Mouse (Mus musculus): ENCODE measurements around the gene Gstp3. TPM values are rescaled to one million over a fixed set of nuclear protein-coding genes. Genes with fewer than 3 reads are reported as not detected.
"Not testable (repeated sequence)": the region's sequence is repeated elsewhere in the genome, so short reads cannot be mapped to it uniquely, and the experiment has no call there.

Gstp3 gene
- polyA plus RNA-seq, 1 experiment from 2014 or later = 0.23 TPM

GRCm38 (mm10) chr19:4041500-4041899 is 17.9 kb downstream of the Gstp3 start:
- not testable (repeated sequence) for H3K9me3 ChIP-seq (replicated peaks); H3K36me3 ChIP-seq; DNase-seq (ENCODE audit: low spot score); H3K4me3 ChIP-seq; H3K27me3 ChIP-seq (ENCODE audit: low read depth, poor library complexity, severe bottlenecking); H3K27ac ChIP-seq (replicated peaks)
- 88% methylated on average over 4 of the region's 4 CpGs for WGBS
- H3K4me1 ChIP-seq = peaks cover 19% of the 10 kb centered on the region

- not testable (repeated sequence) for H3K27me3 ChIP-seq (ENCODE audit: low read depth, poor library complexity, severe bottlenecking); H3K9me3 ChIP-seq (replicated peaks); DNase-seq (ENCODE audit: low spot score); H3K4me3 ChIP-seq; H3K27ac ChIP-seq (replicated peaks); H3K36me3 ChIP-seq
- WGBS = 92% methylated on average over 5 of the region's 5 CpGs
- peaks cover 25% of the 10 kb centered on the region for H3K4me1 ChIP-seq
Measured at GRCm38 (mm10) chr19:4040941-4041340, 18.4 kb downstream of the Gstp3 start.

- Histone ChIP-seq H3K9me3 (replicated peaks) (no peaks in the 10 kb centered on the region), H3K36me3 (peaks cover 12% of the 10 kb centered on the region), H3K4me3 (peak within 1 kb of the TSS; percentile 78), H3K27me3 (ENCODE audit: low read depth, poor library complexity, severe bottlenecking) (no peaks in the 10 kb centered on the region), H3K27ac (replicated peaks) (peak within 1 kb of the TSS; percentile 93), H3K4me1 (peaks cover 27% of the 10 kb centered on the region)
- DNase-seq (ENCODE audit: low spot score) = peak; percentile 84
- WGBS = under 1% methylated on average over 26 of the region's 26 CpGs
Measured at GRCm38 (mm10) chr19:4037788-4038232, 21.6 kb downstream of the Gstp3 start, which contains the start of gene Gstp1. TSS of gene Gstp1 (minus strand) at chr19:4037985.

GRCm38 (mm10) chr19:4037154-4037787 is 22.1 kb downstream of the Gstp3 start:
- H3K9me3 ChIP-seq (replicated peaks); H3K27me3 ChIP-seq (ENCODE audit: low read depth, poor library complexity, severe bottlenecking): not testable (repeated sequence)
- Histone ChIP-seq H3K4me3 (peak overlapping the region; percentile 78), H3K36me3 (peaks cover 12% of the 10 kb centered on the region), H3K27ac (replicated peaks) (peak overlapping the region; percentile 93), H3K4me1 (peaks cover 27% of the 10 kb centered on the region)
- WGBS = 27% methylated on average over 7 of the region's 8 CpGs
- peak; percentile 27 for DNase-seq (ENCODE audit: low spot score)

GRCm38 (mm10) chr19:4036327-4037045 is 22.9 kb downstream of the Gstp3 start:
- no peaks in the 10 kb centered on the region for H3K9me3 ChIP-seq (replicated peaks)
- no peaks in the 10 kb centered on the region for H3K27me3 ChIP-seq (ENCODE audit: low read depth, poor library complexity, severe bottlenecking)
- WGBS = 78% methylated on average over 12 of the region's 12 CpGs
- H3K36me3 ChIP-seq = peaks cover 12% of the 10 kb centered on the region
- H3K4me1 ChIP-seq = peaks cover 27% of the 10 kb centered on the region
- no peak overlapping the region for H3K27ac ChIP-seq (replicated peaks)
- DNase-seq (ENCODE audit: low spot score) = no peak
- H3K4me3 ChIP-seq = peak overlapping the region; percentile 23

- peaks cover 12% of the 10 kb centered on the region for H3K36me3 ChIP-seq
- H3K27me3 ChIP-seq (ENCODE audit: low read depth, poor library complexity, severe bottlenecking) = no peaks in the 10 kb centered on the region
- H3K4me1 ChIP-seq = peaks cover 27% of the 10 kb centered on the region
- no peak overlapping the region for H3K27ac ChIP-seq (replicated peaks)
- WGBS = 63% methylated on average over 5 of the region's 5 CpGs
- DNase-seq (ENCODE audit: low spot score) = no peak
- no peak overlapping the region for H3K4me3 ChIP-seq
- no peaks in the 10 kb centered on the region for H3K9me3 ChIP-seq (replicated peaks)
Measured at GRCm38 (mm10) chr19:4033742-4034141, 25.6 kb downstream of the Gstp3 start.

- no peak for DNase-seq (ENCODE audit: low spot score)
- Histone ChIP-seq H3K4me1 (peaks cover 25% of the 10 kb centered on the region), H3K4me3 (no peak overlapping the region), H3K36me3 (peaks cover 12% of the 10 kb centered on the region), H3K27me3 (ENCODE audit: low read depth, poor library complexity, severe bottlenecking) (no peaks in the 10 kb centered on the region), H3K9me3 (replicated peaks) (no peaks in the 10 kb centered on the region), H3K27ac (replicated peaks) (no peak overlapping the region)
- 92% methylated on average over 3 of the region's 3 CpGs for WGBS
Measured at GRCm38 (mm10) chr19:4033298-4033697, 26.1 kb downstream of the Gstp3 start.

- 0 out of 2 replicates have a peak, but pooled peaks cover 5% of the 10 kb centered on the region for H3K9me3 ChIP-seq (replicated peaks)
- H3K27ac ChIP-seq (replicated peaks) = no peak overlapping the region
- DNase-seq (ENCODE audit: low spot score) = no peak
- H3K27me3 ChIP-seq (ENCODE audit: low read depth, poor library complexity, severe bottlenecking) = no peaks in the 10 kb centered on the region
- no peak overlapping the region for H3K4me3 ChIP-seq
- H3K36me3 ChIP-seq = peaks cover 12% of the 10 kb centered on the region
- 47% methylated on average over 7 of the region's 7 CpGs for WGBS
- H3K4me1 ChIP-seq = peaks cover 19% of the 10 kb centered on the region
Measured at GRCm38 (mm10) chr19:4032668-4033067, 26.7 kb downstream of the Gstp3 start.

- Histone ChIP-seq H3K36me3 (no peaks in the 10 kb centered on the region), H3K4me3 (no peak overlapping the region), H3K4me1 (peaks cover 6% of the 10 kb centered on the region), H3K27ac (replicated peaks) (no peak overlapping the region), H3K9me3 (replicated peaks) (peaks cover 20% of the 10 kb centered on the region; the same call in 1 of the 2 replicates), H3K27me3 (ENCODE audit: low read depth, poor library complexity, severe bottlenecking) (no peaks in the 10 kb centered on the region)
- no peak for DNase-seq (ENCODE audit: low spot score)
Measured at GRCm38 (mm10) chr19:4027576-4027975, 31.8 kb downstream of the Gstp3 start.

- Histone ChIP-seq H3K4me3 (no peak overlapping the region), H3K36me3 (no peaks in the 10 kb centered on the region), H3K27ac (replicated peaks) (no peak overlapping the region), H3K27me3 (ENCODE audit: low read depth, poor library complexity, severe bottlenecking) (no peaks in the 10 kb centered on the region), H3K9me3 (replicated peaks) (peaks cover 20% of the 10 kb centered on the region; the same call in 1 of the 2 replicates), H3K4me1 (peaks cover 10% of the 10 kb centered on the region)
- no peak for DNase-seq (ENCODE audit: low spot score)
- 87% methylated on average over 7 of the region's 7 CpGs for WGBS
Measured at GRCm38 (mm10) chr19:4023185-4023584, 36.2 kb downstream of the Gstp3 start.

GRCm38 (mm10) chr19:4018743-4019583 is 40.4 kb downstream of the Gstp3 start:
- H3K4me1 ChIP-seq = peaks cover 4% of the 10 kb centered on the region; the same call in 1 of the 2 replicates
- H3K27ac ChIP-seq (replicated peaks) = no peak overlapping the region
- WGBS = 39% methylated on average over 18 of the region's 18 CpGs
- H3K36me3 ChIP-seq = no peaks in the 10 kb centered on the region
- peak; percentile 60 for DNase-seq (ENCODE audit: low spot score)
- no peaks in the 10 kb centered on the region for H3K9me3 ChIP-seq (replicated peaks)
- no peak overlapping the region for H3K4me3 ChIP-seq
- H3K27me3 ChIP-seq (ENCODE audit: low read depth, poor library complexity, severe bottlenecking) = no peaks in the 10 kb centered on the region

- H3K36me3 ChIP-seq = no peaks in the 10 kb centered on the region
- 60% methylated on average over 10 of the region's 10 CpGs for WGBS
- H3K4me3 ChIP-seq = no peak overlapping the region
- H3K4me1 ChIP-seq = peaks cover 11% of the 10 kb centered on the region; the same call in 1 of the 2 replicates
- H3K27ac ChIP-seq (replicated peaks) = no peak overlapping the region
- H3K9me3 ChIP-seq (replicated peaks) = no peaks in the 10 kb centered on the region
- H3K27me3 ChIP-seq (ENCODE audit: low read depth, poor library complexity, severe bottlenecking) = no peaks in the 10 kb centered on the region
- DNase-seq (ENCODE audit: low spot score) = no peak
Measured at GRCm38 (mm10) chr19:4017921-4018587, 41.3 kb downstream of the Gstp3 start.
